Mouse (Mus musculus) adipocyte (in vitro differentiated cells): ENCODE data around the gene Cela2a.

Source experiments
- DNase-seq: peaks from one replicate; pipeline ENCODE4 v3.0.0-alpha.2; 2016; ENCODE audit warnings: low spot score

The Cela2a gene

DNA sequence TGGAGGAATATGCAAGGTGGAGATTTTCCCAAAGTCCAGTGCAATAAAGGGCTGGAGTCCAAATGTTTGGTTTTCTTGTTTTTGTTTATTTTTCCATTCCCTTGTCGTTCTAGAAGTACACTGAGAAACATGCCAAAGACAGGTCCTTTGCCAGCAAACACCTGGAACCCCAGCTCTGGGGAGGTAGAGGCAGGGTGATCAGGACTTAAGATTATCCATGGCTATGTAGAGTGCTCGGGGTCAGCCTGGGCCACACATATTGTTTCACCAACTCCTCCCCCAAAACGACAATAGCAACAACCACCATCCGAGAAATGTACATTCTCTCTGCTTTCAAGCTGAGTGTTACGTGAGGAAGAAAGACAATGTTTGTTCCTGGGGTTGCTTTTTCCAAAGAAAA is at the start of gene Cela2a:
Gene Cela2a, minus strand, starts transcription at position 101 of the 400 bp plus-strand sequence.
- no peak for DNase-seq

DNA sequence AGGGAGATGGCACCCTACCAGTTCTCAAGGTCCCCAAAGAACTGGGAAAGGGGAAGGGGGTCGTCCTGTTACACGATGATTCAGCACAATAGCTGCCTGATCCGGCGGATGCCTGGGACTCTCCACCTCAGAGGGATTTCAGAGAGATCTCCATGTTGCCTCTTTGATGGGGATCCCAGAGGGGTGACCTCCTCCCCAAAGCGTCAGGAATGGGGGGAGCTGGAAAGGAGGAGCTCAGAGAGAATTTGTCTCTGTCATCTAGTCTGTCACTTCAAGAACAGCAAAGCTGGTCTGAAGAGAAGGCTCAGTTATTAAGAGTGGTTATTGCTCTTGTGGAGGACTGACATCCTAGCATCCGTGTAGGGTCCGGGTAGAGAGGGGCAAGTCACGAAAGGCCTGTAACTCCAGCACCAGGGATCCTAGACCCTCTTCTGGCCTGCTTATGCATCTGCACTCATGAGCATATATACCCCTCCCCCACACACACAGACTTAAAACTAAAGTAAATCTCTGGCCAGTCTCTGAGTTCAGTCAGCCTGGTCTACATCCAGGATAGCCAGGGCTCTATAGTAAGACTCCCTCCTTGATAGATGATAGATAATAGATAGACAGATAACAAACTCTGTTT is 49.6 kb upstream of the Cela2a start:
- DNase-seq = no peak

DNA sequence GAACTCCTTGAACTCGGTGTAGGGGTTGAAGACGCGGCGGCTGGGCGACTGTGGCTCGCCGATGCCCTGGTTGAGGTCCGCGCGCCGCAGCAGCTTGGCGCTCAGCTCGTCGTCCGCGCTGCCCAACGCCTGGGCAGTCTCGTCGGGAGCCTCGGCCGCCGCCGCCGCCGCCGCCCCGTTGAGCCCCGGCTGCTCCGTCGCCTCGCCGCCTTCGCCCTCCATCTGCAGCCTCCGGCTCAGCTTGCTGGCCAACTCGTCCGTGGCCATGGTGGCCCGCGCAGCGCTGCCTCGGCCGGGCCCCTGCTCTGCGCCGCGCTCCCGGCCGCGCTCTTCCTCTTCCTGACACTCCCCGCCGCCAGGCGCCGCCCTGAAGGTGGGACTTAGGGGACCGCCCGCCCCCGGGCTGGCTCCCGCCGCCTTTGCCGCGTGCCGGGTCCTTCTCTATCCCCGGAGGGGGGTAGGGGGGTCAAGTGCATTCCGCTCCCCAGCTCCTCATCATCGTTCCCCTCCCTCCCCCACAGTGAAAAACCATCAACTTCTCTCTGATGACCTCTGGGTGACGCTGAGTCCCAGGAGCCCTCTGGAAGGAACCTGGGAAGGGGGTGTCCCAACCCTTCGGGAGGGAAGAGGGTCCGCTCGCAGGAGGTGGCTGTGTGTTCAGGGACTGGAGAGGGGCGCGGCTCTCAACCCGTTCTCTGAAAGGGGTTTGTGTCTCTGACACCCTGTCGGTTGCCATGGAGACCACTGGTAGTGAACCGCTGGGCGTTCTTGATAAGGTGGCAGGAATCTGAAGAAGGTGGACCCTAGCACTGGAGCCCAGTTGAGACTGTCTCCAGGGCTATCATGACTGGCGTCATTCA is 48.9 kb upstream of the Cela2a start, which contains the start of gene Efhd2:
Gene Efhd2, minus strand, starts transcription at position 320 of the 860 bp plus-strand sequence.
- DNase-seq = peak; percentile 31

DNA sequence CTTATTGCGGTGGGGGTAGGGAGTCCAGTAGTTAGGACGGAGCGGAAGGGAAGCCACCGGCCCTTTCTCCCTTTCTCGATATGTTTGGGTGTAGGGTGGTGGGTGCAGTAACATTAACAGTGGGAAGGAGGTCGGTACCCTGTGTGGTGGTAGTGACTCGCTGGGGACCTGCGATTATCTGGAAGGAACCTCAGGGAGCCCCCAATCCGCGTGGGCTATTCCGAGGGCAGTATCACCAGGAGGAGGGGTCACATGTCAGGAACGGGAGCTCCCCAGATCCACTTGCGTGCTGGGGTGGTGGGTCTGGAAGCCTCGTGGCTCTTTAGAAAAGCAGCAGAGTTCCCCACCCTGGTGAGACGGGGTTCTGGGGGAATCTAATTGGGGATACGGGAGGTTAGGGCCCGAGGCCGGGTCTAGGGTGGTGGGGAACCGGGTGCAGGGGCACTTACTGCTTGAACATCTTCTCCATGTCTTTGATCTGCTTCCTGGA is 48.2 kb upstream of the Cela2a start:
- no peak for DNase-seq

DNA sequence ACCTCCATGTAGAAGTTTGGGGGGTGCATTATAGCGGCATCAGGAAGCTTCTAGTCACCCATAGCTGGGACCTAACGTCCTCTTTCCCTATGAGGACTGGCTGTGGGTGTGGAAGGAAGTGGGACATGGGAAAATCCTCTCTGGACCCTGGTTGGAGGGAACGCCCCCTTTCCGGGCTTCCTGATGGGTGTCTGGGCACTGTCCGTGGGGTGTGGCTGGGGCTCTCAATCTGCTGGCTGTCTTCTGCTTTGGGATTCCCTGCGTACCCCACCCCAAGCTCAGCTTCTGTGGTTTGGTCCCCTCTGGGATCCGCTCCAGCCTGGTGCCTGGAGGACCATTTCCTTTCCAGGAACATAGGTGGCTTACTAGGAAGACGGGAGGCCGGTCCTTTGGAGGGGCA is 47.0 kb upstream of the Cela2a start:
- DNase-seq = no peak

DNA sequence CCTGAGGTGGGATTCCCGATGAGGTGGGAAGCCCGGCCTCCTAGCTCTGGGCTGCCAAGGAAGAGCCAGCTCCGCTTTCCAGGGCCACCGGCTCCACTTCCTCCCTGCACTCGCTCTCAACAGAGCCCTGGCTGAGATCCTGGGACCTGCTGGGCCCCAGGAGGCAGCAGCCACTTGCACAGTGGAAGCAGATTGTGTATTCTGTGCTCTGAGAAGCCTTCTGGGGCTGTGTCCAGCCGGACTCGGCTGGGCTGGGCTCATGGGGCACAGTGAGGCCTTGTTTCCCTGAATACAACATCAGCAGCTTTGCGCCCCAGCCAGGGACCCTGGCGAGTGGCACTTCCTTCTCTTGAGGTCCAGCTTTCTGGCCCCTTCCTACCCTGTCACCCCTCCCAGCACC is 45.9 kb upstream of the Cela2a start:
- DNase-seq = no peak

DNA sequence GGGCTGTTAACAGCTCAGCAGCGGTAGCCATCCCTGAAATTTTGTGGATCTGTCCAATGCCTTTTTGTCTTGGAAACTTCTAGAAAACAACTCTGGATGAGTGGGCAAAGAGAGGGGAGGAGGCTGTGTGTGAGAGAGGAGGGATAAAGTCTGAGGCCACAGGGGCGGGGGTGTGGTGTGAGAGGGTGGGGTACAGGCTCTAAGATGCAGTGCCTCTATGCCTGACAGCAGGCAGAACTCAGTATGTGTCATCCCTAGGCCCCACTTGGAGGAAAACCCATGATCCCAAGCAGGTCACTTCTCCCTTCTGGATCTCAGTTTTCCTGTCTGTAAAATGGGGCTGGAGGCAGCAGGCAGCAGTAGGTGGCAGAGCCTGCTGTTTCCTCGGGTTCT is 45.4 kb upstream of the Cela2a start:
- DNase-seq = no peak

DNA sequence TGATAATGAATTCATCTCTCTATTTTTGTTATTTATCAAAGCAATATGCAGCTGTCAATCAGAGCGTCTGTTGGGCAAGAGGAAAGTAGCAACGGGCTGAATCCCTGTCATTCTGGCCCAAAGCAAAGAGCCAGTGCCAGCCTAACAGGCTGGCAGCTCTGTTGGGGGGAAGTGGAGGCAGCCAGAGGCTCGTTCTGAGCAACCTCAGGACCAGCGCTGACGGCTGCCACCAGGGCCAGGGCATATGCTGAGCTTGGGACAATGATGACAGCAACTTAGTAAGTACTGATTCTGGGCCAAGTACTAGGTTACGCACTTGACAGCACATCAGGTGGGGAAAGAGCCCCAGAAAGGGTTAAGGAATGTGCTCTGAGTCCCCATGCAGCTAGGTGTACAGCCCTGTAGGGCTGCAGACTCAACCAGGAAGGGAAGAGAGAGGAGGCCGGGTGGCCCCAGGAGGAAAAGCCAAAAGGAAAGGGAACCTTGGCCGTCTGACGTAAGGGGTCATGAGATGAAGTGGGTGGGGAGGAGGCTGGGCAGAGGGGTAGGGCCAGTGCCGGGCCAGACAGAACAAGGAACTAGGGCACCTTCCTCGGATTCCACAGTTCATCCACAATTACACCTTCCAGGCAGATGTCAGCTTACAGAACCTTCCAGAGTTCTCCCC is 44.8 kb upstream of the Cela2a start:
- no peak for DNase-seq

DNA sequence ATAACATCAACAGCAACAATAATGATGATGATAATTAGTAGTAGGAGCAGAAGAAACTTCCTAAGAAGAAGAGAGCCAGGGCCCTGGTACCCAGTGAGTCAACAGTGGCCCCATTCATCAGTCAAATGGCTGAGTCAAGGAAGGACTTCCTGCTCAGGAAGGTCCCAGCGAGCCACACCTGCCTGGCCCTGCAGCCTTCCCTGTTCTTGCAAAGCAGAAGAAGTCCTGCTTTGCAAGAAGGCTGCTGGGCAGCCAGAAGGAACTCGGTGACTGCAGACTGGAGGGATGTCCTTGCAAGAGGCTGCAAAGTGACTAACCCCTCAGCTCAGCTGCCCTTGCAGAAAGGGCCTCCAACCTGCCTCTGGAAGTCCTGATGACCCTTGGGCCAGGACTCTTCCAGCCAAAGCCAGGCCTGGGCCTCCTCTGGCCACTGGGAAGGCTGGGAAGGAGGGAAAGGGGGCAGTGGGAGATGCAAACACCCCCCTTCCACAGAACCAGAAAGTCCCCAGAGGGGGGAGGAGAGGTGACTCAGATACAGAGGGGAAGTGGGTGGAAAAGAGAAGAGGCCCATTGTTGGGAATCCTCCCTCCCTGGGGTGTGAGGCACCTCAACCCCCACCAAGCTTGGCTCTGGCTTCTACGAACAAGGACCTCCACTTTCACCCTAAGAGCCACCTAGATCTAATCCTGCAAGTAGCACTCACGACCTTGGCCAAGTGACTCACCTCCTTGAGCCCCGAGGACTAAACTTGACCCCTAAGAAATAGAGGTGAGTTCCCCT is 43.7 kb upstream of the Cela2a start:
- DNase-seq = no peak

DNA sequence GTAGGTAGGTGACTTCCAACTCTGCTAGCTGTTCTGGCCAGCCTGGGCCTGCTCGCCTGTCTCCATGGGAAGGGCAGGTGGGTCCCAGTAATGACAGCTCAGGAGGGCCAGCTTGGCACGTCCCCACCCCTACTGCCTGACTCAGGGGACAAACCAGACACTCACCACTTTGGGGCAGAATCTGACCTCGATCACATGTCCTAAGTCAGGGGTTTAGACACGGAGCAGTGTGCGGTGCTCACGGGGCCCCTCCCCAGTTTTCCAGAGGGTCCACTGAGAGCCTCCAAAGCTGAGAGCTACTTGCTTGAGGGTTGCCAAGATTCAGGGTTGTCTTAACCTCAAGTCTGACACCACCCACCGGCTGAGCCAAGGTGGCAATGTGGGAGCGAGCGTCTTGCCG is 42.1 kb upstream of the Cela2a start:
- no peak for DNase-seq

DNA sequence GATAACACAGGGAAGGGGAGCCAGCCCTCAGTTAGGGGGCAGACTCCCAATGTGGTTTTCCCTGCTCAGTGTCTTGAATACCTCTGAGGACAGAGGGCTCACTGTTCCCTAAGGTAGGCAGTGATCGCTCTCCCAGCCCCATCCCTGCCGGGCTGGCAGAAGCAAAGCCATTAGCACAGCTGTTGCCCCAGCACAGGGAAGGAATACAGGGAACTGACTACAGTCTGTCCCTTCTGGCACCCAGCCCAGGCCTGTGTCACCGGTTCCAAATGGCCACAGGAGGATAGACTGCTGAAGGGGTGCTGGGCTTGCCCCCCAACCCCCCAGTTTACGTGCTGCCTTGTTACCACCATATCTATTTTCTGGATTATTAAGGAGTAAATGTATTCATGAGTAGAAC is 41.5 kb upstream of the Cela2a start:
- DNase-seq = peak; percentile 36

DNA sequence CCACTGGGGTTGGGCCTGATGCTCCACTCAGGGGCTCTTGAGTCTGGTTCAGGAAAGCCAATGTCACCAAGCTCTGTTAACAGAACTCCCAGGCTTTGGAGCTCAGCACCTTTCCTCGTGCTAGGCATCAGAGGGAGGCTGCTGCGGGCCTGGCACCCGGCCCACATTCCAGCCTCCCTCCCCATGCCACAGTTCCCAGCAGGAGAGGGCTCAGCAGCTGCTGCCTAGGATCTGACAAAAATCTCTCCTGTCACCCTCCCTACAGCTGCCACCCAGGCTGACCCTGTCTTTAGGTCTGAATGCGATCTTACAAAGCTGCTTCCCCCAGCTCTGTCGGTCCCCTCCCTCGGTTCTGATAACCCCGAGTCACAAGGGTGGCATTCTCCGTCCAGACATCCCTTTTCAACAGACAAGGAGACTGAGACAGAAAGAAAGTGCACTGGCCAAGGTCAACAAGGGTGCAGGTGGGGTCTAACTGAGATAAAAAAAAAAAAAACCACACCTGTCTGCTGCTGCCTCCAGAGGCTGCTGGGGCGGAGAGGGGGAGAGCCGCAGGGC is 41.1 kb upstream of the Cela2a start:
- no peak for DNase-seq

DNA sequence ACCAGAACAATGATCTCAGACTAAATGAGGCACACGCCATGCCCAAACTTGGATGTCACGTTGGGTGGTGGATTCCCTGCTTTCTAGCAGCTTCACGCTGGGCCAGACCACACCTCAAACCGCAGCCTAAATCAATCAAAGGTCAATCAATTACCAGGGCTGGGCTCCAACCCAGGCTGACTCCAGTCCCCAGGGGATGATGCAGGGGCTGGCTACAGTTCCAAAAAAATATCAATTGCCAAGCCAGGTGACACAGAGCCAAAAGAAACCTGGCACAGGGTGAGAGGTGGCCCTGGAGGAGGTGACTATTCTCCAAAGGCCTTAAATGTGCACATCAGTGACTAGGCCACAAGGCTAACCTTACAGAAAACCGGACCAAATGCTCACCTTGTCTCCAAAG is 39.6 kb upstream of the Cela2a start:
- no peak for DNase-seq

DNA sequence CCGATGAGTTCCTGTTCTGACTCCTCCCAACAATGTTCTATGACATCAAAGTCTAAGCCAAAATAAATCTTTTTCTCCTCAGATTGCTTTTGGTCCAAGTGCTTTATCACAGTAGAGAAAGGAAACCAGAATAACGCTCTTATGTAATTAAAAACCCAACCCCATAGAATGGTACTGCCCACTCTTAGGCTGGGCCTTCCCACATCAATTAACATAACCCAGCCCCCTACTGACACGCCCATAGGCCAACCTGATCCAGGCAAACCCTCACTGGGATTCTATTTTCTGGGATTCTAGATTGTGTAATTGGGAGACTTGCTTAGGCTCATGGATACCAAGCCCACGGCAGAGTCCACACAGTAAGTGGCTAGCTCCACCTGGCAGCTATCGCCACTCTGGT is 39.0 kb upstream of the Cela2a start:
- DNase-seq = no peak

DNA sequence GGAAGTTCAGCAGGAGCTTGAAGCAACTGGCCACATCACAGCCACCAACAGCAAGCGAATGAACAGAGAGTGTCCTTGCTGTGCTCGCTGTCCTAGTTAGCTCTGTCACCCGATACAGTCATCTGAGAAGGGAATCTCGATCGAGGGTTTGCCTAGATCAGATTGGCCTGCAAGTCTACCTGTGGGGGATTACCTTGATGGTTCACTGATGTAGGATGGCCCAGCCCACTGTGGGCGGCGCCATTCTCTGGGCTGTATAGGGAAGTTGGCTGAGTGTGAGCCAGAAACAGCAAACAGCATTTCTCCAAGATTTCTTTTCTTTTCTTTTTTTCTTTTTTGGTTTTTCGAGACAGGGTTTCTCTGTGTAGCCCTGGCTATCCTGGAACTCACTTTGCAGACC is 38.5 kb upstream of the Cela2a start:
- DNase-seq = no peak

DNA sequence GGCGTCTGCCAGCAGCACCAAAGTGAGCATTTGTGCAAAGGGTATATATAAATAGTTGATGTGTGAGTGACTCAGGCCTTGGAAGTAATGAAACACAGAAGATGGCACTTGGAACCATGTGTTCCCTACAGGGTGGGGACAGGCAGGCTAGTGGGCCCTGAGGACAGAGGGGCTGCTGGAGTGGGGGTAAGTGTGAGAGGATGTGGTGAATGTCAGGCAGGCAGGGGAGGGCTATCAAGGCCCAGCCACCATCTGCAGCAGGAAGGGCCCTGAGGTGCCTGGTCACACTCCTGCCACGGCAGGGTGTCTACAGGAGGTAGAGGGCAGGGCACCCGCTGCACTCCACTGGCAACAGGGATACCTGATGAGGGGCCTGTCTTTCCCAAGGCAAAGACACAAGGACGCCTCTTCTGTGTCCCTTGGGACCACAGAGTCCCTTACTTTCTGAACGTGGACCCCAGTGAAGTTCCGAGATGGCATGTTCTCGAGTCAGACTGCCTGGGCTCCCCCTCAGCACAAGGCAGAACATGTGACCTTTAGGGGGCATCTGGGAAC is 37.8 kb upstream of the Cela2a start:
- DNase-seq = no peak

DNA sequence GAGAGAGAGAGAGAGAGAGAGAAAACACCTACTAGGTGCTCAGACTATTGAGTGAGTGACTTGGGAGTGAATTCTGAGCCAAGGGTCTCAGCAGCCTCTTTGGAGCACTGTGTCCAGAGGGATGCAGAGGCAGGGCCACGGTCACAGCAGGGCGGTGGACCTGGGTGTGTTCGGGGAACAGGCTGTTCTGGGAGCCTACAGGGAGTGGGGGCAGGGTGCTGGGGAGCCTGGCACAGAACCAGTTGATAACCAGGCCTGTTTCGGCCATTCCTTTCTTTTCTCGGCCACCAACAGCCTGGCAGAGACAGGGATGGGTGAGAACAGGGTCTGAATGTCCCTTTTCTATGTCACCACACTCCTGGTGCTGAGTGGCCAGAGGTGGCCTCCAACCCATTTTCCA is 36.9 kb upstream of the Cela2a start:
- DNase-seq = no peak

DNA sequence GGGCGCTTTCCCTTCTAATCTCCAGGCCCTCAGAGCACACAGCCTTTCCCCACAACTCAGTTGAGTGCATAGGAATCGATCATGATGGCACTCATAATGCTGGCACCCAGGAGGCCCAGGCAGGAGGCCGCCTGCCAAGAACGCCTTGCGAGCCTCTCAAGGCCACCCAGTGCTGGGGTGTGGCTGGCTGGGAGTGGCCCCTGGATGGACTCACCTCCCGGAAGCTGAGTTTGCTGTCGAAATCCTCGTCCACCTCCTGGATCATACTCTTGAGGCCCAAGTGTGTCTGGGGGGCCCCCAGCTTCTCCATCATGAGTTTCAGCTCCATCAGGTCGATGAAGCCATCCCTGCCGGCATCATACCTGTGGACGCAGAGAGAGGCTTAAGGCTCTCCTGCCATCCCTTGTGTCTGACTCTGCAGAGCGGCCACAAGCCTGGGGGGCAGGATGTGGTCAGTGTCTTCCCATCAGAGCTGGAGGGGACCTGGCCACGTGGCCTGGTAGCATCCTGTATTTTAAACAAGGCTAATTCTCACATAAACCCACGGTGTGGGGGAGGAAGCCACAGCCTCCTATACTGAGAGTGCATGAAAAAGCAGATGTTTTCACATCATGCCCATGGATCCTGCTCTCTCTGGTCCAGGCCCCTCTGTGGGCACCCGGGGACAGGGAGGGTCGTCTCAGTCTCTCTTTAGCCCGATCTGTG is 35.8 kb upstream of the Cela2a start:
- DNase-seq = no peak

DNA sequence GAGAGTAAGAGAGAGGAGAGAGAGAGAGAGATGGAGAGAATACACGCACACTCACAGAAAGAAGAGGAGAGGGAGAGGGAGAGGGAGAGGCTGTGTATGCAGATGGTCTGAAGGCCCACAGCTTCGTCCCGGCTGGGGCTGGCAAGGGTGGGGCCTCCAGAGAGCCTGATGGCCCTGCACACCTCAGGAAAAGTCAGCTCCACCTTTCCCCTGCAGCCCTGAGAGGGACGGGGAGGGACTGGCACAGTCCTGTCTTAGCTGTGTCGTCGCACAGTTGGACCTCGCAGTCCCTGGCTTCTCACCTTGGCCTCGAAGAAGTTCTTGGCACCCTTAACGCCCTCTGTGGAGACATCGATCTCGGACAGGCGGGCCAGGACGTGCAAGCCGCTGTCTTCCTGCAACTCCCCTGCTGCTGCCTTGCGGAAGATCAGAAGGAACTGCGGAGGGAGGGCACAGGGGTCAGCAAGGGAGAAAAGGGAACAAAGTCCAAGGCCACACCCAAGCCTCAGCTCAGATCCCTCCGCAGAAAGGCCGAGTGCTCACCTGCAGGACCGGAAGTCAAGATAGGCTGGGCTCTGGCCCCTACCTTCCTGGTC is 34.4 kb upstream of the Cela2a start:
- DNase-seq = no peak

DNA sequence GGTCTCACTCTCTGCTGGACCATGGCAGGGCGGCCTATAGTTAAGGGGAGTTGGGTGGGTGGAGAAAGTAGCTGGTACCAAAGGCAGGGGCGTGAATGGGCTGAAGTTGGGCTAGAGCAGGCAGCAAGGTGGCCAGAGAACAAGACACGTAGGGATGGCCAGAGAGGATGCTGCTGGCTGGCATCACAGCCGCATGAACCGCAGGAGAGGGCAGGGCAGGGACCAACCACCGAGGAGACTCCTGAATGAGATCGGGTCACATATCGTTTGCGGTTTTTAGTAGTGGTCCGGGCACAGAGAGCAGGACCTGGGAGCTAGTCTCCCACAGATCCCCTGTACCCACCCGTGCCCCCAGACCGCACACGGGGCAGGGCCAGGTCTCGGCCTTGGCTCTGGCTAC is 33.4 kb upstream of the Cela2a start:
- DNase-seq = no peak
